Mouse (Mus musculus) CH12.LX (cell line): ENCODE measurements around the gene Hist1h4f. TPM values are rescaled to one million over a fixed set of nuclear protein-coding genes. Genes with fewer than 3 reads are reported as not detected.

Source experiments
- DNase-seq: peaks from one replicate; pipeline ENCODE4 v3.0.0-alpha.2; 2013; ENCODE audit errors: extremely low read depth
- H3K27ac ChIP-seq: 2 replicates; pipeline ENCODE4 v1.5.1; 2012; ENCODE audit warnings: low read depth, mild to moderate bottlenecking, control low read depth, moderate library complexity; ENCODE audit not compliant: insufficient read depth
- H3K27me3 ChIP-seq: replicated peaks from 2 replicates; pipeline ENCODE3; 2012; ENCODE audit warnings: inconsistent platforms
- H3K36me3 ChIP-seq, 2 experiments: replicated peaks in 1 of 2; 2 replicates each; pipeline versions ENCODE3 to v1.6.1; 2012; ENCODE audit warnings: inconsistent platforms in 1 of 2, low read length in 1 of 2, mild to moderate bottlenecking in 1 of 2, mixed read lengths in 1 of 2, moderate library complexity in 1 of 2; ENCODE audit not compliant: control insufficient read depth in 1 of 2, insufficient read depth in 1 of 2
- H3K4me1 ChIP-seq, 2 experiments: 2 replicates each; pipeline ENCODE4 v1.6.1; 2012; ENCODE audit warnings: inconsistent platforms in 1 of 2, moderate library complexity in 1 of 2; ENCODE audit not compliant: insufficient read depth in 2 of 2, control insufficient read depth in 1 of 2
- H3K4me2 ChIP-seq: 2 replicates; pipeline ENCODE4 v1.6.1; 2012; ENCODE audit warnings: low read depth, mild to moderate bottlenecking, control low read depth; ENCODE audit not compliant: poor library complexity, insufficient read depth, severe bottlenecking
- H3K4me3 ChIP-seq, 3 experiments: fragments of 150-350 bp in 1 of 3; sonication (generic) in 1 of 3; replicated peaks in 1 of 3; 2 replicates each; pipeline versions ENCODE3 to v1.5.1; 2011 to 2012; ENCODE audit warnings: low read depth in 2 of 3, low read length in 2 of 3, mild to moderate bottlenecking in 2 of 3, moderate library complexity in 2 of 3, control low read depth in 1 of 3, improper control_type of control experiment in 1 of 3, inconsistent platforms in 1 of 3, mixed read lengths in 1 of 3; ENCODE audit not compliant: poor library complexity in 1 of 3
- H3K79me2 ChIP-seq: replicated peaks from 2 replicates; pipeline ENCODE4 v1.6.1; 2012; ENCODE audit warnings: mild to moderate bottlenecking, moderate library complexity; ENCODE audit not compliant: control insufficient read depth, poor library complexity, insufficient read depth, severe bottlenecking; ENCODE audit errors: extremely low read depth
- H3K9ac ChIP-seq: 2 replicates; pipeline ENCODE4 v1.6.1; 2012; ENCODE audit warnings: low read depth, mild to moderate bottlenecking, control low read depth, moderate library complexity; ENCODE audit not compliant: insufficient read depth
- H3K9me3 ChIP-seq: replicated peaks from 2 replicates; pipeline ENCODE3; 2012; ENCODE audit warnings: low read length, inconsistent platforms, mixed read lengths
- BHLHE40 ChIP-seq: IDR thresholded peaks from 2 replicates; pipeline ENCODE4 v1.6.1; 2011; ENCODE audit warnings: mild to moderate bottlenecking, low read depth, low read length, improper control_type of control experiment
- CHD1 ChIP-seq: IDR thresholded peaks from 2 replicates; pipeline ENCODE4 v1.6.1; 2012; ENCODE audit warnings: low read depth, low read length, improper control_type of control experiment, inconsistent platforms
- CHD2 ChIP-seq: IDR thresholded peaks from 2 replicates; pipeline ENCODE4 v1.6.1; 2011; ENCODE audit warnings: low read length, improper control_type of control experiment
- CTCF ChIP-seq, 2 experiments: IDR thresholded peaks in 1 of 2; conservative IDR thresholded peaks in 1 of 2; 2 replicates each; pipeline ENCODE4 v1.5.1; 2011 to 2012; ENCODE audit warnings: low read depth in 2 of 2, low read length in 2 of 2, improper control_type of control experiment in 1 of 2, inconsistent platforms in 1 of 2, mild to moderate bottlenecking in 1 of 2, moderate library complexity in 1 of 2
- E2F4 ChIP-seq: IDR thresholded peaks from 2 replicates; pipeline ENCODE4 v1.6.1; 2011; ENCODE audit warnings: low read depth, low read length, improper control_type of control experiment; ENCODE audit not compliant: insufficient replicate concordance
- ELF1 ChIP-seq: IDR thresholded peaks from 2 replicates; pipeline ENCODE4 v1.6.1; 2014; ENCODE audit warnings: low read depth, mild to moderate bottlenecking, inconsistent platforms, low read length, improper control_type of control experiment
- EP300 ChIP-seq: IDR thresholded peaks from 2 replicates; pipeline ENCODE4 v1.6.1; 2011; ENCODE audit warnings: low read length, improper control_type of control experiment
- ETS1 ChIP-seq: conservative IDR thresholded peaks from 2 replicates; pipeline ENCODE4 v1.6.1; 2012; ENCODE audit warnings: low read depth, mild to moderate bottlenecking, inconsistent platforms, low read length, improper control_type of control experiment, moderate library complexity
- GABPA ChIP-seq: IDR thresholded peaks from 2 replicates; pipeline ENCODE4 v1.6.1; 2012; ENCODE audit warnings: low read depth, low read length, improper control_type of control experiment, inconsistent platforms; ENCODE audit not compliant: insufficient replicate concordance
- HCFC1 ChIP-seq: IDR thresholded peaks from 2 replicates; pipeline ENCODE4 v1.6.1; 2012; ENCODE audit warnings: low read depth, mild to moderate bottlenecking, inconsistent platforms, low read length, improper control_type of control experiment
- IRF4 ChIP-seq: IDR thresholded peaks from 2 replicates; pipeline ENCODE4 v1.6.1; 2014; ENCODE audit warnings: low read depth, mild to moderate bottlenecking, inconsistent platforms, low read length, improper control_type of control experiment
- JUND ChIP-seq: conservative IDR thresholded peaks from 2 replicates; pipeline ENCODE4 v1.6.1; 2011; ENCODE audit warnings: low read depth, low read length, improper control_type of control experiment
- KAT2A ChIP-seq: IDR thresholded peaks from 2 replicates; pipeline ENCODE4 v1.6.1; 2012; ENCODE audit warnings: low read length, improper control_type of control experiment, inconsistent platforms; ENCODE audit not compliant: insufficient replicate concordance
- MAFK ChIP-seq: IDR thresholded peaks from 2 replicates; pipeline ENCODE4 v1.6.1; 2011; ENCODE audit warnings: low read length, improper control_type of control experiment; ENCODE audit not compliant: insufficient replicate concordance
- MAX ChIP-seq: IDR thresholded peaks from 2 replicates; pipeline ENCODE4 v1.6.1; 2011; ENCODE audit warnings: low read length, improper control_type of control experiment
- MAZ ChIP-seq: IDR thresholded peaks from 2 replicates; pipeline ENCODE4 v1.6.1; 2012; ENCODE audit warnings: low read depth, mild to moderate bottlenecking, inconsistent platforms, low read length, improper control_type of control experiment, moderate library complexity
- MEF2A ChIP-seq: IDR thresholded peaks from 2 replicates; pipeline ENCODE4 v1.6.1; 2014; ENCODE audit warnings: low read depth, mild to moderate bottlenecking, inconsistent platforms, low read length, improper control_type of control experiment, borderline replicate concordance
- MXI1 ChIP-seq: IDR thresholded peaks from 2 replicates; pipeline ENCODE4 v1.6.1; 2011; ENCODE audit warnings: mild to moderate bottlenecking, low read depth, low read length, improper control_type of control experiment
- MYC ChIP-seq: IDR thresholded peaks from 2 replicates; pipeline ENCODE4 v1.6.1; 2011; ENCODE audit warnings: low read depth, mild to moderate bottlenecking, improper control_type of control experiment, low read length
- NELFE ChIP-seq: IDR thresholded peaks from 2 replicates; pipeline ENCODE4 v1.6.1; 2011; ENCODE audit warnings: low read depth, low read length, improper control_type of control experiment
- NRF1 ChIP-seq: IDR thresholded peaks from 2 replicates; pipeline ENCODE4 v1.6.1; 2014; ENCODE audit warnings: low read depth, mild to moderate bottlenecking, inconsistent platforms, low read length, improper control_type of control experiment, moderate library complexity
- PAX5 ChIP-seq: IDR thresholded peaks from 2 replicates; pipeline ENCODE4 v1.6.1; 2012; ENCODE audit warnings: low read length, inconsistent platforms, mixed read lengths
- POLR2A ChIP-seq: IDR thresholded peaks from 2 replicates; pipeline ENCODE4 v1.6.1; 2011; ENCODE audit warnings: low read depth, mild to moderate bottlenecking, improper control_type of control experiment, low read length
- RAD21 ChIP-seq: IDR thresholded peaks from 2 replicates; pipeline ENCODE4 v1.6.1; 2011; ENCODE audit warnings: low read depth, mild to moderate bottlenecking, low read length, improper control_type of control experiment, moderate library complexity
- SIN3A ChIP-seq: IDR thresholded peaks from 2 replicates; pipeline ENCODE4 v1.6.1; 2012; ENCODE audit warnings: low read length, improper control_type of control experiment, inconsistent platforms
- SMC3 ChIP-seq: IDR thresholded peaks from 2 replicates; pipeline ENCODE4 v1.6.1; 2011; ENCODE audit warnings: low read depth, low read length, improper control_type of control experiment
- TBP ChIP-seq: conservative IDR thresholded peaks from 2 replicates; pipeline ENCODE4 v1.6.1; 2011; ENCODE audit warnings: low read depth, low read length, improper control_type of control experiment
- TCF12 ChIP-seq: IDR thresholded peaks from 2 replicates; pipeline ENCODE4 v1.6.1; 2014; ENCODE audit warnings: low read depth, mild to moderate bottlenecking, inconsistent platforms, low read length, improper control_type of control experiment
- USF1 ChIP-seq: IDR thresholded peaks from 2 replicates; pipeline ENCODE4 v1.6.1; 2014; ENCODE audit warnings: low read depth, mild to moderate bottlenecking, inconsistent platforms, low read length, improper control_type of control experiment
- USF2 ChIP-seq: conservative IDR thresholded peaks from 2 replicates; pipeline ENCODE4 v1.6.1; 2011; ENCODE audit warnings: low read depth, low read length, improper control_type of control experiment
- ZC3H11A ChIP-seq: IDR thresholded peaks from 2 replicates; pipeline ENCODE4 v1.6.1; 2012; ENCODE audit warnings: low read depth, mild to moderate bottlenecking, inconsistent platforms, low read length, improper control_type of control experiment
- ZKSCAN1 ChIP-seq: IDR thresholded peaks from 2 replicates; pipeline ENCODE4 v1.6.1; 2012; ENCODE audit warnings: low read depth, inconsistent platforms, low read length, improper control_type of control experiment, borderline replicate concordance
- ZMIZ1 ChIP-seq: IDR thresholded peaks from 2 replicates; pipeline ENCODE4 v1.6.1; 2012; ENCODE audit warnings: low read depth, mild to moderate bottlenecking, inconsistent platforms, low read length, improper control_type of control experiment
- ZNF384 ChIP-seq: IDR thresholded peaks from 2 replicates; pipeline ENCODE4 v1.6.1; 2012; ENCODE audit warnings: low read depth, low read length, improper control_type of control experiment, inconsistent platforms
- dilution Hi-C: fragments of 300-500 bp; cut with MboI; formaldehyde crosslinking; loops from 2 replicates; pipeline ENCODE4 v1.14.3; 2020; ENCODE audit warnings: low sequenced_read_pairs; ENCODE audit not compliant: extremely low pct_unique_long_range_greater_than_20kb, extremely low pct_ligation_motif_present
- in situ Hi-C: fragments of 300-500 bp; cut with MboI; formaldehyde crosslinking; loops from 3 replicates; pipeline ENCODE4 v1.14.3; 2019; ENCODE audit warnings: low sequenced_read_pairs, low pct_ligation_motif_present, low pct_unique_long_range_greater_than_20kb, mixed read lengths
- polyA plus RNA-seq: library from polyadenylated mRNA; unstranded; fragments of >175 nt; gene quantifications from 2 replicates; pipeline ENCODE4 v1.2.1, GENCODE M21; 2012; ENCODE audit warnings: low read depth; ENCODE audit not compliant: insufficient read length
- total RNA-seq, 2 experiments: library from RNA; depleted of rRNA; stranded (reverse); fragments of 300-350 nt in 1 of 2; fragments of >200 nt in 1 of 2; gene quantifications; 2 replicates each; pipeline ENCODE4 v1.2.3; 2012 to 2014

Gene Hist1h4f
- total and polyA plus RNA-seq, 3 experiments, result 9.0 to 4,902 (median 27.1) TPM

GRCm38 (mm10) chr13:23506819-23507515, 44.5 kb downstream of the Hist1h4f start (continued):
- TF ChIP-seq ELF1 (peak; percentile 66; the same call in 1 of the 2 replicates), USF1 (no peak), ETS1 (no peak), GABPA (no peak), MAZ (0 out of 2 replicates have a peak, but pooled peaks have one; percentile 36), EP300 (no peak), PAX5 (no peak), ZKSCAN1 (no peak), CHD1 (no peak), NELFE (peak; percentile 44; the same call in 1 of the 2 replicates)

- H3K9me3 ChIP-seq, result no peaks in the 10 kb centered on the region
- dilution Hi-C loops, result no loop called here
- no peak overlapping the region for H3K27ac ChIP-seq
- no peaks in the 10 kb centered on the region for H3K27me3 ChIP-seq
- no peaks in the 10 kb centered on the region for H3K36me3 ChIP-seq
- H3K4me3 ChIP-seq, result peak overlapping the region; percentile 41 to 57 (median 54)
- peak overlapping the region; percentile 74 for H3K4me2 ChIP-seq
- H3K4me1 ChIP-seq, result peaks cover 6 to 41% of the 10 kb centered on the region in 2 experiments; a peak in 3 of 4 replicates
- in situ Hi-C loops, result loop anchor here (10.0 to 25.0 kb wide), 2 partner anchors 202 to 1569 kb away; partner anchors contain the start of gene Zfp184
- peak; percentile 76 for DNase-seq
- peak overlapping the region; percentile 61 for H3K9ac ChIP-seq
- no peaks in the 10 kb centered on the region for H3K79me2 ChIP-seq
- TF ChIP-seq ETS1 (no peak), CHD1 (0 out of 2 replicates have a peak, but pooled peaks have one; percentile 34), MEF2A (no peak), USF1 (no peak), ZNF384 (no peak), CHD2 (no peak), JUND (no peak), USF2 (no peak), HCFC1 (no peak; the same call in 1 of the 2 replicates), MAFK (peak; percentile 92), ELF1 (peak; percentile 94), EP300 (no peak), MYC (no peak), TCF12 (no peak), RAD21 (no peak), SMC3 (no peak), NRF1 (peak; percentile 49; the same call in 1 of the 2 replicates), PAX5 (no peak), SIN3A (0 out of 2 replicates have a peak, but pooled peaks have one; percentile 5), NELFE (no peak), MAZ (no peak), GABPA (no peak), IRF4 (no peak), CTCF (conservative IDR thresholded peaks at IDR 0.05 in 1 of 2, IDR thresholded peaks at IDR 0.05 in 1 of 2; ENCODE audit: low read depth in 2 of 2, low read length in 2 of 2) (no peak), MXI1 (no peak; the same call in 1 of the 2 replicates), POLR2A (no peak), KAT2A (peak; percentile 70; the same call in 1 of the 2 replicates), E2F4 (0 out of 2 replicates have a peak, but pooled peaks have one; percentile 66), BHLHE40 (no peak), TBP (peak; percentile 100), ZMIZ1 (no peak), ZC3H11A (no peak), MAX (no peak)
These were observed 45.1 kb downstream of the Hist1h4f start for GRCm38 (mm10) chr13:23506351-23506750.
